Mouse (Mus musculus) lung, postnatal 0 days (tissue): Measurements from ENCODE around the gene Jpt2. TPM values are rescaled to one million over a fixed set of nuclear protein-coding genes. Genes with fewer than 3 reads are reported as not detected.

Experiments
- ATAC-seq: fragments of 200-750 bp; cut with Nextera tagmentation; 2 replicates; pipeline ENCODE4 v1.8.0; 2017; ENCODE audit warnings: moderate library complexity
- DNase-seq: peaks from one replicate; pipeline ENCODE4 v3.0.0-alpha.2; 2016; ENCODE audit warnings: low spot score
- H3K27ac ChIP-seq: fragments of 300-500 bp; sonication (generic); 2 replicates; pipeline ENCODE4 v1.5.1; 2014; ENCODE audit warnings: antibody characterized with exemption, mild to moderate bottlenecking, low read length, mixed read lengths
- H3K27me3 ChIP-seq: fragments of 300-500 bp; sonication (generic); replicated peaks from 2 replicates; pipeline ENCODE4 v1.6.1; 2014; ENCODE audit warnings: low read length, mixed read lengths; ENCODE audit not compliant: insufficient read depth
- H3K36me3 ChIP-seq: fragments of 300-500 bp; sonication (generic); 2 replicates; pipeline ENCODE4 v1.6.1; 2014; ENCODE audit warnings: low read length, mixed read lengths; ENCODE audit not compliant: insufficient read depth
- H3K4me1 ChIP-seq: fragments of 300-500 bp; sonication (generic); 2 replicates; pipeline ENCODE4 v1.6.1; 2014; ENCODE audit warnings: antibody characterized with exemption, low read depth, low read length, mixed read lengths; ENCODE audit not compliant: insufficient read depth
- H3K4me2 ChIP-seq: fragments of 300-500 bp; sonication (generic); replicated peaks from 2 replicates; pipeline ENCODE4 v1.6.1; 2014; ENCODE audit warnings: low read depth, mild to moderate bottlenecking, low read length, moderate library complexity, mixed read lengths
- H3K4me3 ChIP-seq: fragments of 300-500 bp; sonication (generic); 2 replicates; pipeline ENCODE4 v1.5.1; 2014; ENCODE audit warnings: low read depth, low read length
- H3K9ac ChIP-seq: fragments of 300-500 bp; sonication (generic); replicated peaks from 2 replicates; pipeline ENCODE4 v1.6.1; 2014; ENCODE audit warnings: low read depth, mild to moderate bottlenecking
- H3K9me3 ChIP-seq: fragments of 300-500 bp; sonication (generic); 2 replicates; pipeline ENCODE4 v1.6.1; 2016; ENCODE audit warnings: low read length, mixed read lengths
- CTCF ChIP-seq: IDR thresholded peaks from 2 replicates; pipeline ENCODE4 v1.5.1; 2016; ENCODE audit warnings: antibody characterized with exemption, mild to moderate bottlenecking
- EP300 ChIP-seq: IDR thresholded peaks from 2 replicates; pipeline ENCODE4 v1.6.1; 2016; ENCODE audit warnings: antibody characterized with exemption, mild to moderate bottlenecking, control low read depth
- WGBS: fragments of 180-500 bp; shearing (Covaris S2); extraction: QIAGEN DNeasy Blood & Tissue Kit; methylation state at CpG from one replicate; pipeline ENCODE4 v1.1.7; 2014; 5-methylcytosine and 5-hydroxymethylcytosine counted together
- polyA plus RNA-seq: library from polyadenylated mRNA; unstranded; fragments of >200 nt; fragmentation: Nextera tagmentation; extraction: Ambion mirVana; gene quantifications from 2 replicates; pipeline ENCODE4 v1.2.1, GENCODE M21; 2015

Gene Jpt2
- polyA plus RNA-seq, 1 experiment from 2014 or later = 21.9 TPM

DNA sequence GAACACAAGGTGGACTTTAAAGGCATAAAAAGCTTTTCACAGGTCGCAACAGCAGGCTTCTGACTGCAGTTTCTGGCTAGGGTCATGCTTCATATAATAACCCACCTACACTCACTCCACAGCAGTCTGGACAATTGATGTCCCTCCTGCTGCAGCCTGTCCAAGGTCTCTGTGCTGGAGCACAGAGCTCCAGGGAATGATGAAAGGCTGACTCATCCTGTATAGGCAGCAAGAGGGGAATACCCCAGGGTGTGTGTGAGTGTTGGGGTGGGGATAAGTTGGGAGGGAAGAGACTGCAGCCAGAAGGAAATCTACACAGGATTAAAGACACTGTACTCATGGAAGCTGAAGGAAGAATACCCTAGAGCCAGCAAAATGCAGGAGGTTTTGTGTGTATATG, 31.0 kb downstream of the Jpt2 start:
- WGBS = 71% methylated on average over 1 of the region's 1 CpGs

DNA sequence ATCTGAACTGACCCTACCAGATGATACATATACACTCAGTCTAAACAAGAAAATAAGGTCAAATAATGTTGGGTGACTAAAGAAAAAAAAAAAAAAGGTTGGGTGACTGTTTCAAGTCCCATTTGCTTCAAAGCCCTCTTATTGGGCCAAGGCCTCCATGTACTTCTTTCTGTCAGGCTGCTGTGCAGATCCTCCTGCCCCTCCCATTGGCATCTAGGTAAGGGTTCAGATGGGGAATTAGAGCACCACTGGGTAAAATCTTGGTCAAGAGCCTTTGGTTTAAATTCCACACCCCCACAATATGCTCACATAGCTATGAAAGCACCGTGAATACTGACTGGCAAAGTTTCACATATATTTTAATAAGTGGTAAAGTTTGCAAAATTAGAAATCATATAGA, 37.2 kb downstream of the Jpt2 start:
- H3K27ac ChIP-seq = no peak overlapping the region
- WGBS = 97% methylated on average over 1 of the region's 1 CpGs
- H3K4me1 ChIP-seq = no peaks in the 10 kb centered on the region
- DNase-seq = no peak
- no peak overlapping the region for H3K4me3 ChIP-seq
- no peak overlapping the region for H3K4me2 ChIP-seq
- H3K27me3 ChIP-seq = no peaks in the 10 kb centered on the region
- peaks cover 46% of the 10 kb centered on the region for H3K36me3 ChIP-seq
- ATAC-seq = no peak
- no peaks in the 10 kb centered on the region for H3K9me3 ChIP-seq
- H3K9ac ChIP-seq = no peak overlapping the region
- TF ChIP-seq CTCF (no peak), EP300 (no peak)

More for the DNA sequence above, 31.0 kb downstream of the Jpt2 start:
- ATAC-seq = peak; percentile 17; the same call in 1 of the 2 replicates
- DNase-seq = no peak
- no peak overlapping the region for H3K27ac ChIP-seq
- no peak for TF ChIP-seq EP300
- TF ChIP-seq CTCF = no peak
- no peaks in the 10 kb centered on the region for H3K27me3 ChIP-seq
- H3K9me3 ChIP-seq = no peaks in the 10 kb centered on the region
- H3K4me2 ChIP-seq = no peak overlapping the region
- H3K4me1 ChIP-seq = no peaks in the 10 kb centered on the region
- H3K4me3 ChIP-seq = no peak overlapping the region
- H3K36me3 ChIP-seq = 0 out of 2 replicates have a peak, but pooled peaks cover 4% of the 10 kb centered on the region
- H3K9ac ChIP-seq = no peak overlapping the region

- H3K4me3 ChIP-seq = no peak overlapping the region
- no peaks in the 10 kb centered on the region for H3K4me1 ChIP-seq
- no peak overlapping the region for H3K27ac ChIP-seq
- H3K4me2 ChIP-seq = no peak overlapping the region
- H3K36me3 ChIP-seq = peaks cover 84% of the 10 kb centered on the region
- ATAC-seq (no peak), DNase-seq (no peak)
- H3K9me3 ChIP-seq = no peaks in the 10 kb centered on the region
- TF ChIP-seq CTCF = no peak
- no peak for TF ChIP-seq EP300
- no peaks in the 10 kb centered on the region for H3K27me3 ChIP-seq
- no peak overlapping the region for H3K9ac ChIP-seq
These were observed 46.5 kb downstream of the Jpt2 start for GRCm38 (mm10) chr17:24913984-24914383.

DNA sequence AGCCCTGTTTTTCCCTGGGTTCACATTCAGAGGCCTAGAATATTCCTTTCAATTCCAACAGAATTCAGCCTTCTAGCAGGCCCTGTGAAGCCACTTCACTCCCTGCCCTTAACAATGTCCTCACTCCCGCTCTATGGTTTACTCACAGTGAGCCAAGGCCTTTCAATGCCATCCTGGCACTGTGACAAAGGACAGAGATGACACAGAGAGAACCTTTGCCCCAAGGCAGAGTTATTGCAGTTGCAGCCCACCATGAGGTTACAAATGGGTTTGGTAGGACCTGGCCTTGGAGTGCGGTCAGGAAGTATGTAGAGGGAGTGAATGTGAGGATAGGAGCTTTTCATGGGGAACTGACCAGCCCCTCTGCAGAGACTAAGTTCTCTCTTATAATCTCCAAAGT, 52.9 kb downstream of the Jpt2 start:
- Histone ChIP-seq H3K4me1 (no peaks in the 10 kb centered on the region), H3K27ac (no peak overlapping the region), H3K27me3 (no peaks in the 10 kb centered on the region), H3K4me3 (no peak overlapping the region), H3K9ac (no peak overlapping the region), H3K36me3 (peaks cover 76% of the 10 kb centered on the region), H3K9me3 (no peaks in the 10 kb centered on the region), H3K4me2 (no peak overlapping the region)
- no peak for ATAC-seq
- DNase-seq = no peak
- 98% methylated on average over 2 of the region's 2 CpGs for WGBS
- TF ChIP-seq EP300 (no peak), CTCF (no peak)

DNA sequence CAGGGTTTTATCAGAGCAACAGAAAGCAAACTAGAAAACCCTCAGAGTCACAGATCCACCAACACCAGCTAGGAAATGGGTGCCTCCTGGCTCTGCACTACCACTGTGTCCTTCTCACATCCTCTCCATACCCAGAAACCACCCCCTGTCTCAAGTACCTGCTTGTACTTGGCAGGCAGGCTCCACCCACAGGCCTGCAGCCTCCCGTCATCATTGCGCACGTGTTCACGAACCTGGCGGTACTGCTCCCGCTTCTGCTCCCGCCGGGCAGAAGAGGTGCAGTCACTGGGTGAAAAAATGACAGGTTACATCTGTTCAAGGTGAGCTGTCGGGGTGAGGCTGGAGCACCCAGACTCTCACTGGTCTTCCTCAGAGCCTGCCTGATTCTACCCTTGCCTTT, 56.7 kb downstream of the Jpt2 start:
- Histone ChIP-seq H3K4me1 (no peaks in the 10 kb centered on the region), H3K4me2 (no peak overlapping the region), H3K27me3 (no peaks in the 10 kb centered on the region), H3K27ac (no peak overlapping the region), H3K36me3 (peaks cover 83% of the 10 kb centered on the region), H3K9me3 (no peaks in the 10 kb centered on the region), H3K4me3 (no peak overlapping the region), H3K9ac (no peak overlapping the region)
- DNase-seq (no peak), ATAC-seq (peak; percentile 41)
- no peak for TF ChIP-seq CTCF
- TF ChIP-seq EP300 = no peak
- 78% methylated on average over 9 of the region's 9 CpGs for WGBS

GRCm38 (mm10) chr17:24902671-24903474, 57.6 kb downstream of the Jpt2 start:
- no peaks in the 10 kb centered on the region for H3K27me3 ChIP-seq
- DNase-seq = no peak
- H3K27ac ChIP-seq = no peak overlapping the region
- ATAC-seq = no peak
- H3K4me1 ChIP-seq = no peaks in the 10 kb centered on the region
- 69% methylated on average over 8 of the region's 9 CpGs for WGBS
- H3K36me3 ChIP-seq = peaks cover 77% of the 10 kb centered on the region
- no peak overlapping the region for H3K4me3 ChIP-seq
- no peaks in the 10 kb centered on the region for H3K9me3 ChIP-seq
- no peak overlapping the region for H3K9ac ChIP-seq
- TF ChIP-seq EP300 (no peak), CTCF (peak; percentile 53)
- no peak overlapping the region for H3K4me2 ChIP-seq
